ENCODE assay signal across 16 mouse cellular contexts in the genomic region with DNA sequence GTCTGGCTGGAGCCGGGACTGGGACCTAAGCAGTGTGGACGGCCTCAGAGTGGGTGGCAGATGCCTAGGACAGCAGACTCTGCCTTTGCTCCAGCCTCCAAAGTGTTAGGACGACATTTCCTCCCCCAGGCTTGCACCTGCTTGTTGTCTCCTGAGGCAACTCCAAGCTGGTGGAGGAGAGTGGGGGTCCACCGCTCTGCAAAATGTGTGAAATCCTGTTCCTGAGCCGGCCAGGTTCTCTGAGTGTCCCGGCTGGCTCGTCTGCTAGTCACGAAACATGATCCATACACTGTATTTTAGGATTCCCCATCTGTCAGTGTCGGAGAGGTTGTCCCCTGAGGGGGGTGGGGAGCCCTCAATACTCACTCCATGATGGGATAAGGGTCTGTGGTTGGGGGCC. TPM values are rescaled to one million over a fixed set of nuclear protein-coding genes. Genes with fewer than 3 reads are reported as not detected.
DNase-seq lines count a peak whose midpoint lies in the region; ATAC-seq and TF ChIP-seq lines count a peak whose summit lies in the region.
"Had no signal": no experiment of that assay in that cellular context is flagged by ENCODE, and none has a peak within 500 bp of the region (broad histone marks: within the 10 kb centered on the region; RNA-seq: fewer than 3 reads in every experiment).

No protein-coding gene starts in this region.

- no peaks in the 10 kb centered on the region for H3K27me3 ChIP-seq in hindbrain, embryonic 13.5 days
- no peaks in the 10 kb centered on the region for H3K27me3 ChIP-seq in hindbrain, embryonic 14.5 days (ENCODE audit: control insufficient read depth, insufficient read depth, low read length)
- H3K27me3 ChIP-seq in midbrain, embryonic 10.5 days (ENCODE audit: low read depth, poor library complexity, severe bottlenecking) = no peaks in the 10 kb centered on the region
- H3K27me3 ChIP-seq in midbrain, embryonic 16.5 days (ENCODE audit: control insufficient read depth, insufficient read depth, low read depth, low read length) = no peaks in the 10 kb centered on the region
- no peaks in the 10 kb centered on the region for H3K27me3 ChIP-seq in hindbrain, postnatal 0 days (ENCODE audit: insufficient read depth, low read length)
- no peaks in the 10 kb centered on the region for H3K27me3 ChIP-seq in neural tube, embryonic 13.5 days
- H3K27me3 ChIP-seq: heart, embryonic 15.5 days; liver, embryonic 12.5 days had no signal

- no peak for DNase-seq in hindbrain, embryonic 14.5 days (ENCODE audit: low spot score)
- DNase-seq in midbrain, embryonic 10.5 days (ENCODE audit: low spot score) = no peak
- no peak for DNase-seq in hindbrain, postnatal 0 days (ENCODE audit: low spot score)
- DNase-seq in heart, adult 11 months = no peak
- no peak for DNase-seq in T-cell, adult 2 months (ENCODE audit: low spot score)
- DNase-seq: cerebellum, adult 18-20 months; embryo, embryonic 11 days; kidney, adult 18-20 months; lung, postnatal 10 days; thymus, adult 2 months had no signal

- peaks cover 7% of the 10 kb centered on the region; the same call in 1 of the 2 replicates for H3K36me3 ChIP-seq in hindbrain, embryonic 13.5 days
- peaks cover 5% of the 10 kb centered on the region; the same call in 1 of the 2 replicates for H3K36me3 ChIP-seq in hindbrain, embryonic 14.5 days (replicated peaks; ENCODE audit: control insufficient read depth, insufficient read depth)
- peaks cover 55% of the 10 kb centered on the region for H3K36me3 ChIP-seq in midbrain, embryonic 10.5 days
- no peaks in the 10 kb centered on the region for H3K36me3 ChIP-seq in midbrain, embryonic 16.5 days (ENCODE audit: control insufficient read depth, insufficient read depth, low read length)
- no peaks in the 10 kb centered on the region for H3K36me3 ChIP-seq in hindbrain, postnatal 0 days (ENCODE audit: insufficient read depth, low read length)
- 0 out of 2 replicates have a peak, but pooled peaks cover 6% of the 10 kb centered on the region for H3K36me3 ChIP-seq in neural tube, embryonic 13.5 days
- H3K36me3 ChIP-seq: heart, embryonic 15.5 days had no signal

- H3K4me1 ChIP-seq in hindbrain, embryonic 13.5 days (replicated peaks) = peaks cover 87% of the 10 kb centered on the region
- H3K4me1 ChIP-seq in hindbrain, embryonic 14.5 days (replicated peaks; ENCODE audit: control insufficient read depth, insufficient read depth, low read length) = peaks cover 38% of the 10 kb centered on the region
- H3K4me1 ChIP-seq in midbrain, embryonic 10.5 days = peaks cover 64% of the 10 kb centered on the region
- H3K4me1 ChIP-seq in midbrain, embryonic 16.5 days (ENCODE audit: control insufficient read depth, insufficient read depth, low read length) = peaks cover 18% of the 10 kb centered on the region
- H3K4me1 ChIP-seq in hindbrain, postnatal 0 days (ENCODE audit: insufficient read depth, low read length) = peaks cover 26% of the 10 kb centered on the region
- peaks cover 98% of the 10 kb centered on the region for H3K4me1 ChIP-seq in neural tube, embryonic 13.5 days (replicated peaks)

- no peak overlapping the region for H3K4me2 ChIP-seq in hindbrain, embryonic 13.5 days
- H3K4me2 ChIP-seq in hindbrain, embryonic 14.5 days (replicated peaks) = no peak overlapping the region
- no peak overlapping the region for H3K4me2 ChIP-seq in midbrain, embryonic 16.5 days (ENCODE audit: low read length)
- H3K4me2 ChIP-seq in hindbrain, postnatal 0 days (ENCODE audit: low read depth, low read length) = no peak overlapping the region
- no peak overlapping the region for H3K4me2 ChIP-seq in neural tube, embryonic 13.5 days
- H3K4me2 ChIP-seq: heart, embryonic 15.5 days; liver, embryonic 12.5 days had no signal

- H3K4me3 ChIP-seq in hindbrain, embryonic 13.5 days = no peak overlapping the region
- H3K4me3 ChIP-seq in hindbrain, embryonic 14.5 days (replicated peaks; ENCODE audit: low read length) = no peak overlapping the region
- H3K4me3 ChIP-seq in midbrain, embryonic 10.5 days = no peak overlapping the region
- H3K4me3 ChIP-seq in midbrain, embryonic 16.5 days (ENCODE audit: low read depth, low read length) = no peak overlapping the region
- no peak overlapping the region for H3K4me3 ChIP-seq in hindbrain, postnatal 0 days (ENCODE audit: low read length)
- H3K4me3 ChIP-seq in neural tube, embryonic 13.5 days = no peak overlapping the region
- H3K4me3 ChIP-seq: heart, embryonic 15.5 days; liver, embryonic 12.5 days had no signal

- ATAC-seq in hindbrain, embryonic 13.5 days (ENCODE audit: low FRiP score) = no peak
- no peak for ATAC-seq in hindbrain, embryonic 14.5 days (ENCODE audit: low FRiP score)
- ATAC-seq in midbrain, embryonic 16.5 days = no peak
- ATAC-seq in hindbrain, postnatal 0 days = 0 out of 2 replicates have a peak, but pooled peaks have one; percentile 32
- no peak for ATAC-seq in neural tube, embryonic 13.5 days (ENCODE audit: low read depth)
- ATAC-seq: CD4-positive, CD25-positive, alpha-beta regulatory T cell, adult 4 months; liver, embryonic 12.5 days had no signal

- no peak for TF ChIP-seq CTCF in hindbrain, postnatal 0 days (IDR thresholded peaks at IDR 0.05; ENCODE audit: low read depth)

- H3K27ac ChIP-seq in hindbrain, embryonic 13.5 days = peak overlapping the region; percentile 10; the same call in 1 of the 2 replicates
- no peak overlapping the region for H3K27ac ChIP-seq in hindbrain, embryonic 14.5 days
- 0 out of 2 replicates have a peak overlapping the region, but pooled peaks have one; percentile 28 for H3K27ac ChIP-seq in midbrain, embryonic 10.5 days (replicated peaks)
- H3K27ac ChIP-seq in midbrain, embryonic 16.5 days (ENCODE audit: low read length) = no peak overlapping the region
- no peak overlapping the region for H3K27ac ChIP-seq in hindbrain, postnatal 0 days
- H3K27ac ChIP-seq in neural tube, embryonic 13.5 days (replicated peaks) = 0 out of 2 replicates have a peak overlapping the region, but pooled peaks have one; percentile 19
- H3K27ac ChIP-seq: heart, embryonic 15.5 days; liver, embryonic 12.5 days had no signal

- WGBS in hindbrain, embryonic 13.5 days = 59% methylated on average over 9 of the region's 9 CpGs
- 69% methylated on average over 9 of the region's 9 CpGs for WGBS in hindbrain, embryonic 14.5 days
- 88% methylated on average over 9 of the region's 9 CpGs for WGBS in midbrain, embryonic 10.5 days
- 78% methylated on average over 9 of the region's 9 CpGs for WGBS in midbrain, embryonic 16.5 days
- WGBS in hindbrain, postnatal 0 days = 60% methylated on average over 9 of the region's 9 CpGs
- 67% methylated on average over 9 of the region's 9 CpGs for WGBS in neural tube, embryonic 13.5 days

- H3K9me3 ChIP-seq in hindbrain, embryonic 13.5 days = no peaks in the 10 kb centered on the region
- no peaks in the 10 kb centered on the region for H3K9me3 ChIP-seq in hindbrain, embryonic 14.5 days (ENCODE audit: control insufficient read depth, low read length)
- H3K9me3 ChIP-seq in midbrain, embryonic 10.5 days (replicated peaks) = no peaks in the 10 kb centered on the region
- H3K9me3 ChIP-seq in midbrain, embryonic 16.5 days (replicated peaks; ENCODE audit: control insufficient read depth, low read length, poor library complexity, severe bottlenecking) = no peaks in the 10 kb centered on the region
- H3K9me3 ChIP-seq in hindbrain, postnatal 0 days (ENCODE audit: low read length) = no peaks in the 10 kb centered on the region
- H3K9me3 ChIP-seq in neural tube, embryonic 13.5 days = no peaks in the 10 kb centered on the region
- H3K9me3 ChIP-seq: heart, embryonic 15.5 days; liver, embryonic 12.5 days had no signal

- no peak overlapping the region for H3K9ac ChIP-seq in hindbrain, embryonic 13.5 days
- H3K9ac ChIP-seq in hindbrain, embryonic 14.5 days = no peak overlapping the region
- no peak overlapping the region for H3K9ac ChIP-seq in midbrain, embryonic 16.5 days (ENCODE audit: low read depth, low read length)
- no peak overlapping the region for H3K9ac ChIP-seq in hindbrain, postnatal 0 days (replicated peaks; ENCODE audit: low read length)
- H3K9ac ChIP-seq in neural tube, embryonic 13.5 days = no peak overlapping the region
- H3K9ac ChIP-seq: heart, embryonic 15.5 days; liver, embryonic 12.5 days had no signal

RNA-seq across cellular contexts. Expression of gene Ssbp3, which starts 53.9 kb away (rescaled TPM):
- polyA plus RNA-seq in hindbrain, embryonic 13.5 days (2015; fragmentation: Nextera tagmentation; extraction: Ambion mirVana) = 179 and 180 TPM in 2 replicates
- 93.0 and 100 TPM in 2 replicates for polyA plus RNA-seq in hindbrain, embryonic 14.5 days (2014; fragmentation: Nextera tagmentation; extraction: Ambion mirVana)
- 119 and 136 TPM in 2 replicates for polyA plus RNA-seq in midbrain, embryonic 10.5 days (2016; fragmentation: Nextera tagmentation; extraction: Ambion mirVana)
- 129 and 164 TPM in 2 replicates for polyA plus RNA-seq in midbrain, embryonic 16.5 days (2015; fragmentation: Nextera tagmentation; extraction: Ambion mirVana)
- 155 and 156 TPM in 2 replicates for total RNA-seq in hindbrain, postnatal 0 days (2014; rRNA removed)
- 102 and 108 TPM in 2 replicates for polyA plus RNA-seq in hindbrain, postnatal 0 days (2015; fragmentation: Nextera tagmentation; extraction: Ambion mirVana)
- 186 and 191 TPM in 2 replicates for polyA plus RNA-seq in neural tube, embryonic 13.5 days (2015; fragmentation: Nextera tagmentation; extraction: Ambion mirVana)

Comparison
In these comparisons a context has a peak if more than half of its experiments do, and no peak if none do; other contexts are left out.
1. H3K27ac ChIP-seq: peak in hindbrain, embryonic 13.5 days (single experiment), midbrain, embryonic 10.5 days (single experiment) and neural tube, embryonic 13.5 days (single experiment); none in hindbrain, embryonic 14.5 days (single experiment), midbrain, embryonic 16.5 days (single experiment) and hindbrain, postnatal 0 days (single experiment).